Mouse (Mus musculus) intestine, embryonic 14.5 days (tissue): ENCODE data around the gene Gm49387. TPM values are rescaled to one million over a fixed set of nuclear protein-coding genes. Genes with fewer than 3 reads are reported as not detected.
"Not testable (repeated sequence)": the region's sequence is repeated elsewhere in the genome, so short reads cannot be mapped to it uniquely, and the experiment has no call there.

Experiments
- ATAC-seq: fragments of 200-750 bp; cut with Nextera tagmentation; replicated peaks from 2 replicates; pipeline ENCODE4 v1.8.0; 2017; ENCODE audit warnings: low read depth, moderate number of reproducible peaks, moderate TSS enrichment, moderate library complexity; ENCODE audit not compliant: low FRiP score, low TSS enrichment
- DNase-seq: peaks from one replicate; pipeline ENCODE4 v3.0.0-alpha.2; 2018; ENCODE audit warnings: low spot score
- H3K27ac ChIP-seq: fragments of 300-500 bp; sonication (generic); 2 replicates; pipeline ENCODE4 v1.5.1; 2014; ENCODE audit warnings: low read depth, mild to moderate bottlenecking, control low read depth
- H3K27me3 ChIP-seq: fragments of 300-500 bp; sonication (generic); replicated peaks from 2 replicates; pipeline ENCODE4 v1.6.1; 2014; ENCODE audit warnings: low read length, control low read depth; ENCODE audit not compliant: control insufficient read depth, insufficient read depth
- H3K36me3 ChIP-seq: fragments of 300-500 bp; sonication (generic); 2 replicates; pipeline ENCODE4 v1.6.1; 2014; ENCODE audit warnings: low read length, control low read depth; ENCODE audit not compliant: control insufficient read depth, insufficient read depth
- H3K4me1 ChIP-seq: fragments of 300-500 bp; sonication (generic); replicated peaks from 2 replicates; pipeline ENCODE4 v1.6.1; 2014; ENCODE audit warnings: low read length, control low read depth, mixed read lengths; ENCODE audit not compliant: control insufficient read depth, insufficient read depth
- H3K4me2 ChIP-seq: fragments of 300-500 bp; sonication (generic); 2 replicates; pipeline ENCODE4 v1.6.1; 2014; ENCODE audit warnings: low read length
- H3K4me3 ChIP-seq: fragments of 300-500 bp; sonication (generic); 2 replicates; pipeline ENCODE4 v1.5.1; 2014; ENCODE audit warnings: low read depth, low read length, control low read depth, mixed read lengths
- H3K9ac ChIP-seq: fragments of 300-500 bp; sonication (generic); 2 replicates; pipeline ENCODE4 v1.6.1; 2014; ENCODE audit warnings: mild to moderate bottlenecking, low read length
- H3K9me3 ChIP-seq: fragments of 300-500 bp; sonication (generic); 2 replicates; pipeline ENCODE4 v1.6.1; 2016; ENCODE audit warnings: low read length, control low read depth; ENCODE audit not compliant: control insufficient read depth
- WGBS: fragments of 180-500 bp; shearing (Covaris S2); extraction: QIAGEN DNeasy Blood & Tissue Kit; methylation state at CpG from one replicate; pipeline ENCODE4 v1.1.7; 2014; 5-methylcytosine and 5-hydroxymethylcytosine counted together
- polyA plus RNA-seq: library from polyadenylated mRNA; unstranded; fragments of >200 nt; fragmentation: Nextera tagmentation; extraction: Ambion mirVana; gene quantifications from 2 replicates; pipeline ENCODE4 v1.2.1, GENCODE M21; 2014

Gm49387 gene
- polyA plus RNA-seq, 1 experiment from 2014 or later = 2.3 TPM

GRCm38 (mm10) chr14:31622748-31623147 lies 17.9 kb downstream of the Gm49387 start:
- no peak overlapping the region for H3K9ac ChIP-seq
- no peaks in the 10 kb centered on the region for H3K9me3 ChIP-seq
- no peak overlapping the region for H3K27ac ChIP-seq
- no peak overlapping the region for H3K4me2 ChIP-seq
- H3K27me3 ChIP-seq = no peaks in the 10 kb centered on the region
- 82% methylated on average over 12 of the region's 12 CpGs for WGBS
- no peak for DNase-seq
- H3K4me1 ChIP-seq = no peaks in the 10 kb centered on the region
- H3K36me3 ChIP-seq = no peaks in the 10 kb centered on the region
- H3K4me3 ChIP-seq = no peak overlapping the region
- no peak for ATAC-seq

GRCm38 (mm10) chr14:31620591-31621223 lies 20.0 kb downstream of the Gm49387 start:
- H3K4me2 ChIP-seq = no peak overlapping the region
- no peak overlapping the region for H3K27ac ChIP-seq
- H3K9ac ChIP-seq = no peak overlapping the region
- H3K4me3 ChIP-seq = no peak overlapping the region
- DNase-seq (no peak), ATAC-seq (no peak)
- H3K9me3 ChIP-seq = no peaks in the 10 kb centered on the region
- H3K36me3 ChIP-seq = no peaks in the 10 kb centered on the region
- WGBS = 76% methylated on average over 9 of the region's 9 CpGs
- no peaks in the 10 kb centered on the region for H3K4me1 ChIP-seq
- no peaks in the 10 kb centered on the region for H3K27me3 ChIP-seq

- 69% methylated on average over 3 of the region's 3 CpGs for WGBS
- H3K36me3 ChIP-seq = no peaks in the 10 kb centered on the region
- H3K4me3 ChIP-seq = no peak overlapping the region
- H3K27me3 ChIP-seq = no peaks in the 10 kb centered on the region
- no peak overlapping the region for H3K4me2 ChIP-seq
- no peaks in the 10 kb centered on the region for H3K9me3 ChIP-seq
- ATAC-seq = no peak
- H3K4me1 ChIP-seq = no peaks in the 10 kb centered on the region
- H3K27ac ChIP-seq = no peak overlapping the region
- H3K9ac ChIP-seq = no peak overlapping the region
- no peak for DNase-seq
Observed at GRCm38 (mm10) chr14:31617997-31618396, 22.7 kb downstream of the Gm49387 start.

GRCm38 (mm10) chr14:31617204-31617603 lies 23.5 kb downstream of the Gm49387 start:
- 80% methylated on average over 9 of the region's 9 CpGs for WGBS
- DNase-seq = no peak
- Histone ChIP-seq H3K27me3 (no peaks in the 10 kb centered on the region), H3K9me3 (no peaks in the 10 kb centered on the region), H3K27ac (no peak overlapping the region), H3K9ac (no peak overlapping the region), H3K4me1 (no peaks in the 10 kb centered on the region), H3K4me2 (no peak overlapping the region), H3K36me3 (no peaks in the 10 kb centered on the region; the same call in 1 of the 2 replicates), H3K4me3 (no peak overlapping the region)
- no peak for ATAC-seq

- Histone ChIP-seq H3K27ac (no peak overlapping the region), H3K4me2 (no peak overlapping the region), H3K4me3 (no peak overlapping the region), H3K27me3 (no peaks in the 10 kb centered on the region), H3K4me1 (no peaks in the 10 kb centered on the region), H3K36me3 (no peaks in the 10 kb centered on the region; the same call in 1 of the 2 replicates), H3K9me3 (no peaks in the 10 kb centered on the region), H3K9ac (no peak overlapping the region)
- no peak for ATAC-seq
- 85% methylated on average over 5 of the region's 5 CpGs for WGBS
- no peak for DNase-seq
Observed at GRCm38 (mm10) chr14:31613671-31614070, 27.0 kb downstream of the Gm49387 start.

GRCm38 (mm10) chr14:31611986-31612385 lies 28.7 kb downstream of the Gm49387 start:
- no peak overlapping the region for H3K4me2 ChIP-seq
- no peak overlapping the region for H3K4me3 ChIP-seq
- H3K9ac ChIP-seq = no peak overlapping the region
- no peaks in the 10 kb centered on the region for H3K9me3 ChIP-seq
- H3K36me3 ChIP-seq = no peaks in the 10 kb centered on the region; the same call in 1 of the 2 replicates
- H3K27me3 ChIP-seq = no peaks in the 10 kb centered on the region
- H3K27ac ChIP-seq = no peak overlapping the region
- WGBS = 63% methylated on average over 4 of the region's 4 CpGs
- H3K4me1 ChIP-seq = no peaks in the 10 kb centered on the region
- no peak for DNase-seq
- no peak for ATAC-seq

- DNase-seq (no peak), ATAC-seq (no peak)
- no peak overlapping the region for H3K4me2 ChIP-seq
- no peak overlapping the region for H3K4me3 ChIP-seq
- no peaks in the 10 kb centered on the region for H3K9me3 ChIP-seq
- H3K4me1 ChIP-seq = no peaks in the 10 kb centered on the region
- H3K27ac ChIP-seq = no peak overlapping the region
- H3K27me3 ChIP-seq = no peaks in the 10 kb centered on the region
- no peak overlapping the region for H3K9ac ChIP-seq
- H3K36me3 ChIP-seq = no peaks in the 10 kb centered on the region
- WGBS = 43% methylated on average over 6 of the region's 6 CpGs
Observed at GRCm38 (mm10) chr14:31605514-31605913, 35.2 kb downstream of the Gm49387 start.

GRCm38 (mm10) chr14:31604916-31605315 lies 35.8 kb downstream of the Gm49387 start:
- WGBS = 70% methylated on average over 5 of the region's 5 CpGs
- Histone ChIP-seq H3K27ac (no peak overlapping the region), H3K4me1 (no peaks in the 10 kb centered on the region), H3K9ac (no peak overlapping the region), H3K27me3 (no peaks in the 10 kb centered on the region), H3K9me3 (no peaks in the 10 kb centered on the region), H3K36me3 (no peaks in the 10 kb centered on the region), H3K4me3 (no peak overlapping the region), H3K4me2 (no peak overlapping the region)
- no peak for DNase-seq
- no peak for ATAC-seq

GRCm38 (mm10) chr14:31602616-31602979 lies 38.1 kb downstream of the Gm49387 start:
- ATAC-seq, H3K27ac ChIP-seq, H3K36me3 ChIP-seq, H3K9ac ChIP-seq, H3K4me2 ChIP-seq, H3K27me3 ChIP-seq, DNase-seq, H3K4me3 ChIP-seq, H3K4me1 ChIP-seq, H3K9me3 ChIP-seq: not testable (repeated sequence)
- 84% methylated on average over 6 of the region's 6 CpGs for WGBS
